In genomic region chr2:119318043-119318710, GRCm38 (mm10) we compare ENCODE assay signal across 15 mouse cellular contexts. TPM values are rescaled to one million over a fixed set of nuclear protein-coding genes. Genes with fewer than 3 reads are reported as not detected.
DNase-seq lines count a peak whose midpoint lies in the region; ATAC-seq and TF ChIP-seq lines count a peak whose summit lies in the region.
"Had no signal": no experiment of that assay in that cellular context is flagged by ENCODE, and none has a peak within 500 bp of the region (broad histone marks: within the 10 kb centered on the region; RNA-seq: fewer than 3 reads in every experiment).

No protein-coding gene starts in this region.

- no peak for ATAC-seq in kidney, embryonic 14.5 days (ENCODE audit: low FRiP score, low TSS enrichment)
- ATAC-seq in granulocyte monocyte progenitor cell, adult 5-6 weeks (replicated peaks; ENCODE audit: poor library complexity, severe bottlenecking): peak; percentile 13; the same call in 1 of the 2 replicates
- ATAC-seq: forebrain, postnatal 0 days had no signal

- H3K36me3 ChIP-seq in kidney, embryonic 14.5 days (ENCODE audit: control insufficient read depth, insufficient read depth, low read length): no peaks in the 10 kb centered on the region
- H3K36me3 ChIP-seq in kidney, adult 2 months (ENCODE audit: control insufficient read depth, insufficient read depth, low read length): no peaks in the 10 kb centered on the region

- TF ChIP-seq POLR2A in kidney, adult 2 months (IDR thresholded peaks at IDR 0.05; ENCODE audit: low read depth, low read length): no peak

- H3K27me3 ChIP-seq in kidney, embryonic 14.5 days (ENCODE audit: control insufficient read depth, insufficient read depth, low read length): peaks cover 32% of the 10 kb centered on the region
- H3K27me3 ChIP-seq in kidney, adult 2 months (replicated peaks; ENCODE audit: control insufficient read depth, insufficient read depth, low read length): no peaks in the 10 kb centered on the region

- no peak overlapping the region for H3K4me3 ChIP-seq in kidney, embryonic 14.5 days (ENCODE audit: low read length)
- no peak overlapping the region for H3K4me3 ChIP-seq in kidney, adult 2 months (ENCODE audit: insufficient read depth, low read depth, low read length)
- H3K4me3 ChIP-seq: layer of hippocampus, adult 2 months had no signal

- peak; percentile 76 for DNase-seq in kidney, adult 18-20 months
- peak; percentile 82 for DNase-seq in kidney, adult 2 months
- DNase-seq in lung, postnatal 4 days: peak; percentile 18 to 44
- DNase-seq in ovary, postnatal 14 days (ENCODE audit: low spot score): no peak
- no peak for DNase-seq in testis, postnatal 14 days (ENCODE audit: low spot score)
- DNase-seq in adrenal gland, postnatal 4 days (ENCODE audit: low spot score in 2 of 2): no peak
- DNase-seq: adrenal gland, postnatal 36 days; cerebellum, adult 11-12 months; forebrain, postnatal 0 days; gastrocnemius, postnatal 36 days had no signal

- H3K27ac ChIP-seq in kidney, embryonic 14.5 days (ENCODE audit: low read depth, low read length): no peak overlapping the region
- peak overlapping the region; percentile 66 for H3K27ac ChIP-seq in kidney, adult 2 months (ENCODE audit: insufficient read depth, low read depth, low read length)
- H3K27ac ChIP-seq: layer of hippocampus, adult 2 months; liver, embryonic 14.5 days had no signal

- no peak overlapping the region for H3K4me2 ChIP-seq in kidney, embryonic 14.5 days (replicated peaks; ENCODE audit: low read depth, low read length)
- H3K4me2 ChIP-seq: midbrain, embryonic 11.5 days had no signal

- peaks cover 17% of the 10 kb centered on the region for H3K4me1 ChIP-seq in kidney, embryonic 14.5 days (ENCODE audit: control insufficient read depth, insufficient read depth, low read length)
- H3K4me1 ChIP-seq in kidney, adult 2 months (ENCODE audit: control insufficient read depth, insufficient read depth, low read length): peaks cover 13% of the 10 kb centered on the region

- TF ChIP-seq CTCF in kidney, adult 2 months (conservative IDR thresholded peaks at IDR 0.05; ENCODE audit: insufficient read depth, insufficient read length, low read depth, low read length): no peak

- 49% methylated on average over 3 of the region's 3 CpGs for whole genome bisulfite sequencing in kidney, embryonic 14.5 days
- 22% methylated on average over 3 of the region's 3 CpGs for WGBS in kidney, adult 2 months

- H3K9ac ChIP-seq in kidney, embryonic 14.5 days (ENCODE audit: low read depth, low read length): no peak overlapping the region
- H3K9ac ChIP-seq: forebrain, postnatal 0 days; liver, embryonic 14.5 days had no signal

- H3K9me3 ChIP-seq in kidney, embryonic 14.5 days (ENCODE audit: control insufficient read depth, low read length): no peaks in the 10 kb centered on the region

RNA-seq across cellular contexts. Expression of gene Dll4, which starts 7.4 kb away (rescaled TPM):
- polyA plus RNA-seq in kidney, embryonic 14.5 days (2014; fragmentation: Nextera tagmentation; extraction: Ambion mirVana): 4.9 and 8.3 TPM in 2 replicates
- total RNA-seq in granulocyte monocyte progenitor cell, adult 5-6 weeks (2014; fragmentation: Nextera tagmentation): not detected in 2 replicates
- not detected in 2 replicates for total RNA-seq in granulocyte monocyte progenitor cell, adult 5-6 weeks (2017)
- 14.6 and 15.9 TPM in 2 replicates for polyA plus RNA-seq in kidney, adult 2 months (2012; rRNA removed)
- total RNA-seq in adrenal gland, postnatal 4 days (2021): 10 to 100 TPM; 13.8 to 15.0 TPM

RNA-seq across cellular contexts. Expression of gene Vps18, which starts 29.6 kb away (rescaled TPM):
- polyA plus RNA-seq in kidney, embryonic 14.5 days (2014; fragmentation: Nextera tagmentation; extraction: Ambion mirVana): 7.1 and 13.3 TPM in 2 replicates
- total RNA-seq in granulocyte monocyte progenitor cell, adult 5-6 weeks (2014; fragmentation: Nextera tagmentation): 11.3 and 14.8 TPM in 2 replicates
- 17.2 and 21.1 TPM in 2 replicates for total RNA-seq in granulocyte monocyte progenitor cell, adult 5-6 weeks (2017)
- 24.0 and 27.4 TPM in 2 replicates for polyA plus RNA-seq in kidney, adult 2 months (2012; rRNA removed)
- total RNA-seq in adrenal gland, postnatal 4 days (2021): 10 to 100 TPM; 24.3 to 24.4 TPM

RNA-seq across cellular contexts. Expression of gene Chac1, which starts 32.9 kb away (rescaled TPM):
- 0.38 and 1.0 TPM in 2 replicates for polyA plus RNA-seq in kidney, embryonic 14.5 days (2014; fragmentation: Nextera tagmentation; extraction: Ambion mirVana)
- not detected in 2 replicates for total RNA-seq in granulocyte monocyte progenitor cell, adult 5-6 weeks (2014; fragmentation: Nextera tagmentation)
- total RNA-seq in granulocyte monocyte progenitor cell, adult 5-6 weeks (2017): not detected in 2 replicates
- polyA plus RNA-seq in kidney, adult 2 months (2012; rRNA removed): 2.0 and 2.2 TPM in 2 replicates
- 1 to 10 TPM; 1.3 to 2.0 TPM for total RNA-seq in adrenal gland, postnatal 4 days (2021)

RNA-seq across cellular contexts. Expression of gene Rhov, which starts 47.1 kb away (rescaled TPM):
- 0.23 and 0.61 TPM in 2 replicates for polyA plus RNA-seq in kidney, embryonic 14.5 days (2014; fragmentation: Nextera tagmentation; extraction: Ambion mirVana)
- total RNA-seq in granulocyte monocyte progenitor cell, adult 5-6 weeks (2014; fragmentation: Nextera tagmentation): not detected in 2 replicates
- total RNA-seq in granulocyte monocyte progenitor cell, adult 5-6 weeks (2017): 0.26 and 0.65 TPM in 2 replicates
- polyA plus RNA-seq in kidney, adult 2 months (2012; rRNA removed): 5.9 and 7.8 TPM in 2 replicates
- total RNA-seq in adrenal gland, postnatal 4 days (2021): under 1 TPM; 0.62 to 0.76 TPM
- total RNA-seq: gastrocnemius, postnatal 36 days had no signal

Comparison
In these comparisons a context has a peak if more than half of its experiments do, and no peak if none do; other contexts are left out.
1. DNase-seq: peak in kidney, adult 18-20 months (single experiment), kidney, adult 2 months (single experiment) and lung, postnatal 4 days (2 of 2); none in ovary, postnatal 14 days (single experiment), testis, postnatal 14 days (single experiment) and adrenal gland, postnatal 4 days (0 of 2).
2. RNA of gene Dll4, which starts 7.4 kb away (total RNA-seq): 13.8 to 15.0 TPM in adrenal gland, postnatal 4 days; not detected in granulocyte monocyte progenitor cell, adult 5-6 weeks; every median in the first group is over 10 times any median in the second.